Mouse (Mus musculus) neural tube, embryonic 11.5 days (tissue): ENCODE data around the gene Spock1. TPM values are rescaled to one million over a fixed set of nuclear protein-coding genes. Genes with fewer than 3 reads are reported as not detected.

Experiments
- ATAC-seq: fragments of 200-750 bp; cut with Nextera tagmentation; 2 replicates; pipeline ENCODE4 v1.8.0; 2017; ENCODE audit warnings: moderate number of reproducible peaks, mild to moderate bottlenecking, moderate TSS enrichment, moderate library complexity; ENCODE audit not compliant: insufficient read depth, low FRiP score, low TSS enrichment
- DNase-seq: peaks from one replicate; pipeline ENCODE4 v3.0.0-alpha.2; 2015; ENCODE audit warnings: low spot score
- H3K27ac ChIP-seq: fragments of 300-500 bp; sonication (generic); 2 replicates; pipeline ENCODE4 v1.5.1; 2014; ENCODE audit warnings: low read depth, mild to moderate bottlenecking, low read length
- H3K27me3 ChIP-seq: fragments of 300-500 bp; sonication (generic); 2 replicates; pipeline ENCODE4 v1.6.1; 2014; ENCODE audit warnings: mild to moderate bottlenecking, low read length, mixed read lengths; ENCODE audit not compliant: control insufficient read depth, insufficient read depth
- H3K36me3 ChIP-seq: fragments of 300-500 bp; sonication (generic); 2 replicates; pipeline ENCODE4 v1.6.1; 2014; ENCODE audit warnings: mild to moderate bottlenecking, low read length, moderate library complexity, mixed read lengths; ENCODE audit not compliant: control insufficient read depth, insufficient read depth
- H3K4me1 ChIP-seq: fragments of 300-500 bp; sonication (generic); 2 replicates; pipeline ENCODE4 v1.6.1; 2014; ENCODE audit warnings: low read length, mixed read lengths; ENCODE audit not compliant: control insufficient read depth, insufficient read depth
- H3K4me2 ChIP-seq: fragments of 300-500 bp; sonication (generic); 2 replicates; pipeline ENCODE4 v1.6.1; 2014; ENCODE audit warnings: low read depth, mild to moderate bottlenecking, moderate library complexity
- H3K4me3 ChIP-seq: fragments of 300-500 bp; sonication (generic); 2 replicates; pipeline ENCODE4 v1.5.1; 2014; ENCODE audit warnings: low read depth, low read length
- H3K9ac ChIP-seq: fragments of 300-500 bp; sonication (generic); 2 replicates; pipeline ENCODE4 v1.6.1; 2014; ENCODE audit warnings: mild to moderate bottlenecking, low read length
- H3K9me3 ChIP-seq: fragments of 300-500 bp; sonication (generic); 2 replicates; pipeline ENCODE4 v1.6.1; 2016; ENCODE audit warnings: low read length; ENCODE audit not compliant: control insufficient read depth
- WGBS: fragments of 180-500 bp; shearing (Covaris S2); extraction: QIAGEN DNeasy Blood & Tissue Kit; methylation state at CpG from one replicate; pipeline ENCODE4 v1.1.7; 2014; 5-methylcytosine and 5-hydroxymethylcytosine counted together
- polyA plus RNA-seq: library from polyadenylated mRNA; unstranded; fragments of >200 nt; fragmentation: Nextera tagmentation; extraction: Ambion mirVana; gene quantifications from 2 replicates; pipeline ENCODE4 v1.2.1, GENCODE M21; 2014

Spock1 gene
- polyA plus RNA-seq, 1 experiment from 2014 or later, result 23.3 TPM

DNA sequence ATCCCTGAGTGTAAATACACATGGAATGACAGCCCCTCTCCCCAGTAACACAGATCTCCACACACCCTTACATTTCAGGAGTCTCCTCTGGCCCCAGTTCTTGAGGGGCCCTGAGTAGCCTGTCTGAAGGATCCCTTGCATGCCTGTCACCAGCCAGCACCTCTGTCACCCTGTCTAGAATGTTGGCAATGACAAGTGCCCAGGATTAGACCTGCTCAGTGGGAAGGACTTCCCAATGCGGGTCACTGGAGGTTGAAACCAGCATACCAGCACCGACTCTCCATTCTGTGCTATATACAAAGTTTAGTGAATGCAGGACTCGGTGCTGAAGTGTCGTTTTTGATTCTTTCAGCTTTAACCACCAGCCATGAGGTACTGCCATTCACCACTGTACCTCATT, 266.5 kb downstream of the Spock1 start:
- DNase-seq (no peak), ATAC-seq (no peak)
- Histone ChIP-seq H3K9me3 (no peaks in the 10 kb centered on the region), H3K36me3 (no peaks in the 10 kb centered on the region), H3K4me3 (no peak overlapping the region), H3K9ac (no peak overlapping the region), H3K27me3 (no peaks in the 10 kb centered on the region), H3K4me2 (no peak overlapping the region), H3K27ac (no peak overlapping the region), H3K4me1 (0 out of 2 replicates have a peak, but pooled peaks cover 3% of the 10 kb centered on the region)
- 89% methylated on average over 4 of the region's 4 CpGs for WGBS

- H3K9me3 ChIP-seq, result no peaks in the 10 kb centered on the region
- H3K4me3 ChIP-seq, result no peak overlapping the region
- H3K9ac ChIP-seq, result no peak overlapping the region
- DNase-seq (no peak), ATAC-seq (no peak)
- WGBS, result 96% methylated on average over 2 of the region's 2 CpGs
- H3K36me3 ChIP-seq, result no peaks in the 10 kb centered on the region
- no peaks in the 10 kb centered on the region for H3K27me3 ChIP-seq
- H3K4me2 ChIP-seq, result no peak overlapping the region
- H3K27ac ChIP-seq, result no peak overlapping the region
- 0 out of 2 replicates have a peak, but pooled peaks cover 3% of the 10 kb centered on the region for H3K4me1 ChIP-seq
These were observed 267.2 kb downstream of the Spock1 start for GRCm38 (mm10) chr13:57640968-57641367.

DNA sequence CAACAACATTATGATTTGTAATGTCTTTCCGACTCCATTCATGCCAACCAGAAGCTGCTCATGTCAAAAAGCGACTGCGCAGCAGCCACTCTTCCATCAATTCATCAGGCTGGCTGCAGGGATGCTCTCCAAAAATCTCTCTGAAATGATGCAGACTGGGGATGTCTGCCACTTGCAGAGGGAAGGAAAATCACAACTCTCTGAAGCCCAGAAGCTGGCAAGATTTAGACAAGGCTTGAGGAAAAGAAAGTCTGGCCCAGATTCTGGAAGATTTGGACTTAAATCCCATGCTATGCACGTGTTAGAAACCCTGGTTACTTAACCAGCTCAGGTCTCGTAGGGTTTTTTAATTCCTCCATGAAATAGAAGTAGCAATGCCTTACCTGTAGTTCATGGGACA, 269.3 kb downstream of the Spock1 start:
- 94% methylated on average over 5 of the region's 5 CpGs for WGBS
- no peak for ATAC-seq
- H3K9me3 ChIP-seq, result no peaks in the 10 kb centered on the region

DNA sequence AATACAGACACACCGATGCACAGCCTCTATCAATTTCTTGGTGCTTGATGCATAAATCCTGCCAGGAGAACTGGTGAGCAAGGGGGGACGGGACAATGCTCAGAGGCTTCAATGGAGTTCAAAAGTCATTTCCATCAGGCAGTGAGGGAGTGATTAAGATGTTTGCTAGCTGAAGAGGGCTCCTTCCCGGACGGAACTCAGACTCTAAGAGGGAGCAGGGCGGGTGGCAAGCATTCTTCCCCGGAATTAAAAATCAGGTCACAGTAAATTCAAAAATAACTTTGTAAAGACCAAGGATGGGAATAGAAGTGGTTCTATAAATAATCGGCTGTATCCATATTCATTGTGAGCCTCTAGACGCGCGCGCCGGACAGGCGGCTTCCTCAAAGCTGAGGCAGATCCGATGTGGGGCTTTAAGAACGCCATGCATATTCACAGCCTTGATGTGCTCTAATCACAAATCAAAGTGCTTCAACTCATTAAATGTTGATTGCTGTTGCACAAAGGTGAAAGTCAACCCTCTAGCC, 270.5 kb downstream of the Spock1 start:
- Histone ChIP-seq H3K27ac (no peak overlapping the region), H3K9ac (no peak overlapping the region), H3K4me2 (no peak overlapping the region), H3K9me3 (no peaks in the 10 kb centered on the region), H3K4me3 (no peak overlapping the region), H3K36me3 (no peaks in the 10 kb centered on the region), H3K27me3 (no peaks in the 10 kb centered on the region), H3K4me1 (0 out of 2 replicates have a peak, but pooled peaks cover 3% of the 10 kb centered on the region)
- DNase-seq, result no peak
- 85% methylated on average over 15 of the region's 15 CpGs for WGBS
- ATAC-seq, result no peak

More for the DNA sequence above, 269.3 kb downstream of the Spock1 start:
- Histone ChIP-seq H3K4me1 (0 out of 2 replicates have a peak, but pooled peaks cover 3% of the 10 kb centered on the region), H3K4me3 (no peak overlapping the region), H3K4me2 (no peak overlapping the region), H3K36me3 (no peaks in the 10 kb centered on the region), H3K27me3 (no peaks in the 10 kb centered on the region), H3K27ac (no peak overlapping the region), H3K9ac (no peak overlapping the region)
- no peak for DNase-seq

- DNase-seq (no peak), ATAC-seq (no peak)
- H3K27ac ChIP-seq, result no peak overlapping the region
- H3K36me3 ChIP-seq, result no peaks in the 10 kb centered on the region
- no peaks in the 10 kb centered on the region for H3K27me3 ChIP-seq
- WGBS, result 81% methylated on average over 10 of the region's 10 CpGs
- H3K4me1 ChIP-seq, result 0 out of 2 replicates have a peak, but pooled peaks cover 3% of the 10 kb centered on the region
- no peak overlapping the region for H3K4me3 ChIP-seq
- no peak overlapping the region for H3K9ac ChIP-seq
- no peak overlapping the region for H3K4me2 ChIP-seq
- no peaks in the 10 kb centered on the region for H3K9me3 ChIP-seq
These were observed 271.0 kb downstream of the Spock1 start for GRCm38 (mm10) chr13:57637080-57637572.

DNA sequence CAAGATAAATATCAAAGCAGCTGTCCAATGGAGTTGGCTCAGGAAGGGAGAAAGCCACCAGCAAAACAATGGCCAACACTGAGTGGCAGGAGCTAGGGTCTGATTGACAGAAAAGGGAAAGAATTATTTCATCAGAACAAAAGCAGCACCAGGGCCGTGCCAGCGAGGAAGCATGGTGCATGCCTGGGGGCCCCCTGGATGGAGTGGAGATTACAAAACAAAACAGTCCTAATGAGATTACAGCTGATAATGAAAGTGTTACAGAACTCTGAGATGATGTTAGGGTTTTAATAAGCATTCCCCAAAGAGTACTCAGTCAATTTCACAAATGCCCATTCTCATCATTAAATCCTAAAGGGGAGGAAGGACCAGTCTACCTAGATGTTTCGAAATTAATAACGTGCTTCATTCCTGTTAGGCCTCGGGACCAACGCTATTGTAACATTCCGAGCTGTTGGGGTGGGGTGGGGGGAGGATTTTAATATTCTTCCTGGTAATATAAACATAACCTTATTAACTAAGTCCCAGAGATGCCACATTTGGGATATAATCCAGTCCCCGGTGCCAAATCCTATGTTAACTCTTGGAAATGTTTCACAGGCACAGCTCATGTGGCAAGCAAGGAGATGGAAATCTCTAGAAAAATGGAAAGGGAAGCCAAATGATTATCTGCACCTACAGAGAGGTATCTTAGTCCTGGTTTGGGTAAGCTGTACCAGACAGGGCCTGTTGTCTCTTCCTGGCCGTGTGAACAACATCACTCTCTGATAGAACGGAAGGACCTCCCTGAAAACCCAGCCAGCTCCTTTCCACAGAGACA, 271.7 kb downstream of the Spock1 start:
- no peak for DNase-seq
- Histone ChIP-seq H3K9me3 (no peaks in the 10 kb centered on the region), H3K4me2 (no peak overlapping the region), H3K27me3 (no peaks in the 10 kb centered on the region), H3K36me3 (no peaks in the 10 kb centered on the region), H3K9ac (no peak overlapping the region), H3K4me3 (no peak overlapping the region), H3K27ac (no peak overlapping the region), H3K4me1 (0 out of 2 replicates have a peak, but pooled peaks cover 3% of the 10 kb centered on the region)
- no peak for ATAC-seq
- 83% methylated on average over 10 of the region's 10 CpGs for WGBS

- Histone ChIP-seq H3K27ac (no peak overlapping the region), H3K4me2 (no peak overlapping the region), H3K4me3 (no peak overlapping the region), H3K4me1 (no peaks in the 10 kb centered on the region), H3K36me3 (no peaks in the 10 kb centered on the region), H3K9ac (no peak overlapping the region), H3K9me3 (no peaks in the 10 kb centered on the region), H3K27me3 (no peaks in the 10 kb centered on the region)
- no peak for DNase-seq
- 85% methylated on average over 4 of the region's 4 CpGs for WGBS
- no peak for ATAC-seq
These were observed 277.6 kb downstream of the Spock1 start for GRCm38 (mm10) chr13:57630532-57630931.

- no peaks in the 10 kb centered on the region for H3K9me3 ChIP-seq
- no peaks in the 10 kb centered on the region for H3K4me1 ChIP-seq
- H3K27ac ChIP-seq, result no peak overlapping the region
- no peaks in the 10 kb centered on the region for H3K36me3 ChIP-seq
- no peak for ATAC-seq
- 79% methylated on average over 8 of the region's 8 CpGs for WGBS
- no peaks in the 10 kb centered on the region for H3K27me3 ChIP-seq
- H3K4me3 ChIP-seq, result no peak overlapping the region
- no peak overlapping the region for H3K9ac ChIP-seq
- DNase-seq, result no peak
- H3K4me2 ChIP-seq, result no peak overlapping the region
These were observed 279.9 kb downstream of the Spock1 start for GRCm38 (mm10) chr13:57628218-57628617.

GRCm38 (mm10) chr13:57626434-57626833, 281.7 kb downstream of the Spock1 start:
- no peak overlapping the region for H3K9ac ChIP-seq
- no peaks in the 10 kb centered on the region for H3K9me3 ChIP-seq
- no peaks in the 10 kb centered on the region for H3K36me3 ChIP-seq
- H3K4me1 ChIP-seq, result no peaks in the 10 kb centered on the region
- ATAC-seq (no peak), DNase-seq (no peak)
- H3K27me3 ChIP-seq, result no peaks in the 10 kb centered on the region
- no peak overlapping the region for H3K4me2 ChIP-seq
- H3K4me3 ChIP-seq, result no peak overlapping the region
- WGBS, result 86% methylated on average over 9 of the region's 9 CpGs
- no peak overlapping the region for H3K27ac ChIP-seq
